Mouse (Mus musculus): ENCODE results near the gene Mettl13.

DNA sequence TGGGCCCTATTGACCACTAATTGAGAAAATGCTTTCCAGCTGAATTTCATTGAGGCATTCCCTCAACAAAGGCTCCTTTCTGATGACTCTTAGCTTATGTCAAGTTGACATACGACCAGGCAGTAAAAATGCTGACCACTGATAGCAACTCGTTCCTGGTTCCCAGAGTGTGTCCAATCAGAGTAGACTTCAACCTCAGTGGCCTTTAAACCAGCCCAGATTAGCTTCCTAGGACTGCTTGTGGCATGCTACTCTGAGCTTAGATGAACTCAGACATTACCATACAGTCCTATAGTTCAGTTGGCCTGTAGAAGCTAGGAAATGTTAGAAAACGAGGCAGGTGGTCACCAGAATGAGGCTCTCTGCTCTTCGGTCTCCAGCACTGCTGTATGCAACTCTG lies 16.0 kb downstream of the Mettl13 start:
- no peak for TF ChIP-seq EP300 (IDR thresholded peaks at IDR 0.05; ENCODE audit: insufficient read depth, low read depth, low read length)
- TF ChIP-seq CTCF (IDR thresholded peaks at IDR 0.05; ENCODE audit: low read depth, low read length), result no peak
- no peak for TF ChIP-seq POLR2A (IDR thresholded peaks at IDR 0.05; ENCODE audit: insufficient read depth, low read length)
